In the genomic region with DNA sequence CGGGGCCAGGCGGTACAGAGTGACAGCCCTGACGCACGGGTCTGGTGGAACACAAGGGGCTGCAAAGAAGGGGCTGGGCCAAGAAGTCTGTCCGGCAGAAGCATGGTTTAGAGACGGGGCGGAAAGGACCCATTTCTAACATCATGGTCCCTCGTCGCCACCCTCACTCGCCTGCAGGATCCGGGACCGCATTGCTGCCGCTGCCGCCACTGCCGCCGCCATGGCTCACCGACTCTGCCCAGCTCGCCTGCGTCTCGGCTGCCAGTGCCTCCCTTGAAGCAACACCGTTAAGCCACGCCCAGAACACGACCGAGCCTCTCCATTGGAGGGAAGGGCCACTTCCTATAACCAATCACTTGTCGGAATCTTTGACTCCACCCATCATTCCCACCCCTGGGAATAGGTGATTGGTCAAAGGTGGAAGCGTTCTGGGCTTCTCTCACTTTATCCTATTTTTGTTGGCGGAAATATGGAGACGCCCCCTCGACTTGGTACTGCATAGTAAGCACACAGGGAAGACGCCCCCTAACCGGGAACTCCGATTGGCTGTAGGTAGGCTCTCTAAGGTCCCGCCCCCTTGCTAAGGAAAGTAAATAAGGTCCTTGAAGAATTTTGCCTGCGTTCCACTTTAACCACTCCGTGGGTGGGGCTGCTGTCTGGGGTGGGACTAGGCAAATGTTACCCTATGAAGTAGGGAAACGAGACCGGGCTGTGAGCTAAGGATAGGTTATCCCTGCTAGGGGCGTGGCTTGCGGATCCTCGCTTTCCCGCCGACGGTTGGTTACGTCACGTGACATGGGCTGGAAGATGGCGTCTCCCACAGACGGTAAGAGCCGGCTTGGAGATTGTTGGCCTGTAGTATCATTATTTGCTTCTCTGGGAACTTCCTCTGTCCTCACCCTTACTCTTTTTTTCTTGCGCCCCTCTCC, we compare ENCODE assay signal across 8 mouse cellular contexts. TPM values are rescaled to one million over a fixed set of nuclear protein-coding genes. Genes with fewer than 3 reads are reported as not detected.
DNase-seq lines count a peak whose midpoint lies in the region; ATAC-seq lines count a peak whose summit lies in the region.

A gene (minus strand): TSS at position 287 of the 929 bp plus-strand sequence.
A gene (plus strand): TSS at position 705 of the 929 bp plus-strand sequence.

- H3K9ac ChIP-seq in hindbrain, embryonic 15.5 days = peak within 1 kb of the TSS; percentile 67

- peak; percentile 98 for DNase-seq in T-cell, adult 2 months (ENCODE audit: low spot score)
- peak; percentile 93 to 94 for DNase-seq in cerebellum, postnatal 36 days
- peak; percentile 95 to 98 for DNase-seq in frontal cortex, postnatal 36 days (ENCODE audit: low spot score in 2 of 2)
- peak; percentile 99 for DNase-seq in left cerebral cortex, adult 11 months (ENCODE audit: low spot score)
- peak; percentile 96 to 97 for DNase-seq in lung, postnatal 4 days
- DNase-seq in retina, postnatal 7 days (ENCODE audit: low read depth, low spot score) = peak; percentile 99
- DNase-seq in urinary bladder, adult 2 months (ENCODE audit: low spot score) = peak; percentile 90

- no peaks in the 10 kb centered on the region for H3K9me3 ChIP-seq in hindbrain, embryonic 15.5 days

- no peaks in the 10 kb centered on the region for H3K27me3 ChIP-seq in hindbrain, embryonic 15.5 days

- H3K4me3 ChIP-seq in hindbrain, embryonic 15.5 days = peak within 1 kb of the TSS; percentile 59

- WGBS in hindbrain, embryonic 15.5 days = under 1% methylated on average over 49 of the region's 49 CpGs

- H3K4me1 ChIP-seq in hindbrain, embryonic 15.5 days (replicated peaks) = peaks cover 27% of the 10 kb centered on the region

- no peaks in the 10 kb centered on the region for H3K36me3 ChIP-seq in hindbrain, embryonic 15.5 days

- ATAC-seq in hindbrain, embryonic 15.5 days (ENCODE audit: low FRiP score, low read depth) = peak; percentile 99

- peak within 1 kb of the TSS; percentile 85 for H3K27ac ChIP-seq in hindbrain, embryonic 15.5 days (replicated peaks)

- peak within 1 kb of the TSS; percentile 97 for H3K4me2 ChIP-seq in hindbrain, embryonic 15.5 days

RNA-seq across cellular contexts. Expression of the first gene that starts in this region (rescaled TPM):
- 31.0 and 31.2 TPM in 2 replicates for polyA plus RNA-seq in hindbrain, embryonic 15.5 days (2015; fragmentation: Nextera tagmentation; extraction: Ambion mirVana)
- 76.3 and 78.6 TPM in 2 replicates for polyA plus RNA-seq in urinary bladder, adult 2 months (2012; rRNA removed)

RNA-seq across cellular contexts. Expression of the second gene that starts in this region (rescaled TPM):
- 31.2 and 32.6 TPM in 2 replicates for polyA plus RNA-seq in hindbrain, embryonic 15.5 days (2015; fragmentation: Nextera tagmentation; extraction: Ambion mirVana)
- 16.4 and 17.0 TPM in 2 replicates for polyA plus RNA-seq in urinary bladder, adult 2 months (2012; rRNA removed)

Comparison
In these comparisons a context has a peak if more than half of its experiments do, and no peak if none do; other contexts are left out.
1. Peak in every context shown above with its lines: DNase-seq, ATAC-seq, H3K4me3 ChIP-seq and H3K27ac ChIP-seq.